Mouse (Mus musculus): ENCODE measurements at regions not wholly inside any gene's neighbourhood (a gene's known extent, or its start where the extent isn't known, plus 50 kb on each side); places are given as distances from the start of the nearest gene placed in this dataset.

GRCm38 (mm10) chr3:154388656-154389055 lies 58.2 kb upstream of the Lhx8 start:
- no peak for DNase-seq

GRCm38 (mm10) chr3:154387271-154387670 lies 56.8 kb upstream of the Lhx8 start:
- DNase-seq, result no peak

- no peak for DNase-seq
Measured at GRCm38 (mm10) chr3:154385831-154386312, 55.4 kb upstream of the Lhx8 start.

GRCm38 (mm10) chr3:154382811-154383210 lies 52.4 kb upstream of the Lhx8 start:
- DNase-seq, result no peak

- DNase-seq, result no peak
Measured at GRCm38 (mm10) chr3:154381561-154381960, 51.1 kb upstream of the Lhx8 start.
